Mouse (Mus musculus) layer of hippocampus, postnatal 25 days (tissue): ENCODE results near the gene Nrcam. TPM values are rescaled to one million over a fixed set of nuclear protein-coding genes. Genes with fewer than 3 reads are reported as not detected.
"Not testable (repeated sequence)": the region's sequence is repeated elsewhere in the genome, so short reads cannot be mapped to it uniquely, and the experiment has no call there.

ENCODE experiments used
- DNase-seq, 2 experiments: peaks; one replicate each; pipeline ENCODE4 v3.0.0; 2022; ENCODE audit warnings: mixed read lengths in 2 of 2, low spot score in 1 of 2; ENCODE audit errors: extremely low spot score in 1 of 2
- total RNA-seq, 2 experiments: library from RNA; stranded (reverse); gene quantifications; 2 replicates each; pipeline ENCODE4 v1.2.3; 2021

Nrcam gene
- 100 to 1,000 TPM; 499 to 527 TPM for total RNA-seq

DNA sequence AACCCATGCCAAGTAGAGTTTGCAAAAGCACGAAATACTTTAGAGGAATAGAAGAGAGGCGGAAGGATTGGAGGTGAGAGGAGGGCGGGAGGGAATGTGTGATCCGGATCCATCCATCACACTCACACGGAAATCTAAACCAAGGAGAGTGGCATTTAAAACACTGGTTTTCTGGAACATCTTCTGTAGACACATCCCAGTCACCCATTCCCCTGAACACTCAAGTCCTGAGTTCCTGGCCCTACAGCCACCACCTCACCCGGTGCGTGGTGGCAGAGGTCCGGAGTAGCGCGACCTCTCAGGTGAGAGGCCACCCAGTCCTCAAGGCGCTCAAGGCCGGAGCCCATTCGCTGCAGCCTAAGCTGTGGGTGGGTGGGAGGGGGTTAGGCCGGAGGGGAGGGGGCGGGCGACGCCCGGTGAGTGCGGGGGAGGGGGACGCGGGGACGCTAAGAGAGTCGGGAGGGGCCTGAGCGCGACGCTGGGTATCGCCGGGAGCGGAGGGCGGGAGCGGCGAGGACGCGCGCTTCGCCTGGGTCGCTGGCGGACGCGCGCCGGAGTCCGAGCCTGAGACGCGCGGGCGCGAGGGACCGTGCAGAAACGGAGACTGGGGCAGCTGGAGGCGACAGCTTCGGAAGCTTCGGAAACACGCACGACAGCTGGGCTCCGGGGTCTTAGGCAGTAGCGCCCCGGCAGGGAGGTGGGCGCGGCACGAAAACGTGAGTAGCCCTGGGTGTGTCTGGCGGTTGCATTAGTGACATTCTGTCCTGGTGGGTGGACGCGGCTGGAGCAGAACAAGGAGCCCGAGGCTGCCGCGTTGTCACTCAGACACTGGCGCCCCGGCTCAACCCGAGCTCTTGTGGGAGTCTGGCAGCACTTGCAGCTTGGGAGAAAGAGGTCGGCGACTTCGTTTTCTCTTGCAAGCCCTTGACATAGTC is at the start of gene Nrcam:
Nrcam (plus strand) TSS at position 505 of the 935 bp plus-strand sequence.
- DNase-seq: peak; percentile 65 to 75

DNA sequence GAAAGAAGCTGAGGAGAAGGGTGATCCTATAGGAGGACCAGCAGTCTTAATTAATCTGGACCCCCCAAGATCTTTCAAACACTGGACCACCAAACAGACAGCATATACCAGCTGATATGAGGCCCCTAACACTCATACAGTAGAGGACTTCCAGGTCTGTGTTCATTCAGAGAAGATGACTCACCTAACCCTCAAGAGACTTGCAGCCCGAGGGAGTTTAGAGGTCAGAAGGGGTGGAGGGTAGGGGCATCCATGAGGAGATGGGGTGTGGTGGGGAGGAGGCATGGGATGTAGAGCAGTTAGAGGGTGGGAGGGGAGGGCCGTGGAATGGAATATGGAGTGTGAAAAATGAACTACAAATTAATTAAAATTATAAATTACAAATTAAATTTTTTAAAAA is 48.5 kb upstream of the Nrcam start:
- not testable (repeated sequence) for DNase-seq

DNA sequence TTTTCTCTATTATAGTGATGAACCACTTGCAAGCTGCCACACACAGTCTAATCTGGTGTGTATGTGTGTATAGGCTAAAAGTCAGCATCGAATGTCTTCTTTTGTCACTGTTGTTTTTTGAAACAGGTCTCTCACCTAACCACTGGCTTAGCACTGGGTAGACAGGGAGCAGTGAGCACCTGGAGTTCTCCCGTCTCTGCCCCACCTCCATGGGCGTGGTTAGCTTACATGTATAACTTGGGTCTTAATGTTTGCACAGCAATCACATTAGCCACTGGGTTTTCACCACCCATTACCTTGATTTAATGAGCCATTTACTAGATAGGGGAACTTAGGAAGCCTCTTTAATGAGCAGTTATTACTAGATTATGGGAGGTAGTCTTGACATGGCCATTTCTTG is 47.2 kb upstream of the Nrcam start:
- DNase-seq: no peak

DNA sequence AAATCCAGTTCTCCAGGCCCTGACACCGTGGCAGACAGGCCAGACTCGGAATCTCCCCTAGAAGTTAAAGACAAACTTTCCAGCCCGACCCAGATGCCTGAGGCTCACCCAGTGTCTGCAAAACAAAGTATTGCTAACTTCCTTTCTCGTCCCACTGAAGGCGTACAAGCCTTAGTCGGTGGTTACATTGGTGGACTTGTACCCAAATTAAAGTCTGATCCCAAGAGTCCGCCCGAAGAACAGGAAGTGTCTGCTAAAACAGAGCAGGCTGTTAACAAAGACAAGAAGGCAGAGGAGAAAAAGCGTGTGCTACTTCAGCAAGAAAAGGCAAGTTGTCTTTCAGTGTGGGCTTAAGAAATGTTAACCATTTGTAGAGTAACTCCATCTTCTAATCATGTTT is 45.3 kb upstream of the Nrcam start:
- no peak for DNase-seq

DNA sequence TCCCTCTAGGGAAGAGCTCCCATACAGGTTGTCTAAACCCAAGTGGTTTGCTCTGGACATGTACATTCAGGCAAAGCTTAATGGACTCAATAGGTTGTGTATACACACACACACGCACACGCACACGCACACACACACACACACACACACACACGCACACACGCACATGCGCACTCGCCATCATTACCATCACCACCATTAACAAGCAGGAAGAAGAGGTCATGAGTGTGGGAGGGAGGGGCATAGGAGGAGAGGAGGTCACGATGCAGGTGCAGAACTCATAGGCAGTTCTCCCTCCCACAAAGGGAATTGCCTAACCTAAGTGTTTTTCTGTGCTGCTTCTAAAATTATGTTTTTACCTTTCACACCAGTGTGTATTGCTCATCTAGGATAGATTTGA is 41.7 kb upstream of the Nrcam start:
- DNase-seq: no peak

DNA sequence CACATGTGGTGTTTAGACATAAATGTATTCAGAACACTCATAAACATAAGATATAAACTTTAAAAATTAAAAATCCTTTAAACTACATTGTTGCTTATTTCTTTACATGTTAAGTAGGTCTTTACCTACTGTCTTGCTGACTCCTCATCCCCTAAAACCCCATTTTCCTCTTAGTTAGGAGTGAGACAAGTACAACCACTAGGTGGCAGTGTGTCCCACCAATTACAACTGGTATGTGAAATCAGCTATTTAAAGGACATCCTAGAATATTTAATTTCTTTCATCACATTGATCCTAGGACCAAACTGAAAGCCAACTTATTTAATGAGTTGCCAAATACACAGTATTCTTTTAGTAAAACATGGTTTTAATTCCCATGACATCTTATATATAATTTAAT is 36.4 kb upstream of the Nrcam start:
- peak; percentile 45 to 84 for DNase-seq

DNA sequence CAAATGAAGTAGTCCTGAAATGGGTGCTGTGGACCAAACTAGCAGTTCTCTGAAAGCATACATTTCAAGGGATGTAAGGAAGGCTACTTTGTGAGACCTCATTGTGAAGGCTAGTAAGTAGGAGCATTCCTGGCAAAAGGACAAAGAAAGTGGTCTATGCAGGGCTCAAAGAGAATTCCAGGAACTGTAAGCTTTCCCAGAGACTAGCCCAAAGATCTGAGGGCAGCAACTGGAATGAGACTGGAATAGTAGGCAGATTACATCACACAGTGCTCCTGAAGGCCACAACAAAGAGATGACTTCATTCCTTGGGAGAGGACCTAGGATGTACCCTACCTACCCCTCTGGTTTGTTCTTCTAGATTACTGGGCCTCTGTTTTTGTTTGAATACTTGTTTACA is 27.9 kb upstream of the Nrcam start:
- no peak for DNase-seq

DNA sequence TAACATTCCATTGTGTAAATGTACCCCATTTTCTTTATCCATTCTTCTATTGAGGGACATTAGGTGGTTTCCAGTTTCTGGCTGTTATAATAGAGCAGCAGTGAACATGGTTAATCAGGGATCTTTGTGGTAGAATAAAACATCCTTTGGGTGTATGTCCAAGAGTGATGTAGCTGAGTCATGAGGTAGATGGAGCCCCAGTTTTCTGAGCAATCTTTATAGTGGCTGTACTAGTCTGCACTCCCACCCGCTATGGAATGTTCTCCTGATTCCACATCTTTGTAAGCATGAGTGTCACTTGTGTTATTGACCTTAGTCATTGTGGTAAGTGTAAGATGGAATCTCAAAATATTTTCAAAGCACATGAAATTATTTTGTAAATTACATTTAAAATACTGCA is 24.7 kb upstream of the Nrcam start:
- DNase-seq: no peak

DNA sequence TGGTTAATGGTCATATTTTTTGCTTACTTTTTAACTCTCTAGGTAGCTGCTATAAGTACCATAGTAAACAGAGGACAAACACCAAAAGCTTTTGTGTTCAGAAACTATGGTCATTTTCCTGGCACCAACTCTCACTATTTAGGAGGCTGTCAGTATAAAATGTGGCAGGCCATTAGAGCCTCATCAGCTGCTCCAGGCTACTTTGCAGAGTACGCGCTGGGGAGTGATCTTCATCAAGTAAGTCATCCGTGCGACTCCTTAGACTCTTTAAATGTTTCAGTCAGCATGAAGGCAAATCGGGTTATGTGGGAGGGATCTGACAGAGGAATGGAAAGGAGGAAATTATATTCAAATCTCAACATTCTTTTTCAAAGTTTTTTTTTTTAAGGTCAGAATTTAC is 23.8 kb upstream of the Nrcam start:
- no peak for DNase-seq

DNA sequence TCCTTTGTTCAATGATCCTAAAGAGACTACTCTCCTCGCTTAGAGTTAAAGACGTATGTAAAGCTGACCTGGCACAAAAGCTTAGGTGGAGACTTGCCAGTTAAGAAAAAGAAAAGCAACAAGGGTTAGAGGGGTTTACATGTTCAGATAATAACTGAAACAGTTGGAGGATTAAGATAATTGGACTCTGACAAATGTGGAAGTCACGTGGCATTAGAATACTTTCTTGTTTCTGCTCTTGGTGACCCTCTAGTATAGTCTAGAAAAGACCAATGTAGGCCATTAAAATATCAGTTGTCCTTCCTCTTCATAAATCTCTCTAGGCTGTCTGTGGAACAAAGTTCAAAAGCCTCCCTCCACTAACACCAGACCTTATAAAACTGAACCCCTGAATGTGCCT is 20.5 kb upstream of the Nrcam start:
- no peak for DNase-seq

DNA sequence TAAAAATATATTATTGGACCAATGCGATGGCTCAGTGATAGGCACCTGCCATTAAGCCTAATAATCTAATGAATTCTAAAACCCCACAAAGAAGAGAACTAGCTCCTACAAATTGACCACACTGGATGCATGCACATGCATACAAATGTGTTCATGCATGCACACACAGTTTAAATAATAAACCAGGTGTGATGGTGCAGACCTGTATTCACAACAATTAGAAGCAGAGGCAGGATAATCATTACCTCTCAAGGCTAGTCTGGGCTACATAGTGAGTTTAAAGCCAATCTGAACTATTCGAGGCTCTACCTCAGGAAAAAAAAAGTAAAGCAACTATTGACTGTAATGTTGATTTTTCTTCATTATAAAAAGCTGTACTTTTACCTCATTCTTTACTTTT is 13.5 kb upstream of the Nrcam start:
- DNase-seq: no peak

DNA sequence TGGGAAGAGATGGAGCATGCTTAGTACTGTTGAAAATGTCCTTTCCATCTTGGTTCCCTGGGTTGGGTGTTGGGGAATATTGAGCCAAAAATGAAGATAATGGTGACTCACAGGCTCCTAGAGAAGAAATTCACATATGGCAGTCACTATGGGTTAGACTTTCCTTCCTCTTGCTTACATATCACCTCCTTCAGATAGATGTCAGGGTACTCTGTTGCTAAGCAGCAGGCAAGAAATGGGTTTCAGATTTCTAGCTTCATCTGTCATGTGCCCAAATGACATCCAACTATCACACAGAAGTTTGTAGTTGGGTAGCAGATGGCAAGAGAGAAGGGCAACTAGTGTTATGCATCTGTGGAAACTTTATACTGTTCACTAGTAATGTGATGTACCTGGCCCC is 3.6 kb upstream of the Nrcam start:
- DNase-seq: no peak

DNA sequence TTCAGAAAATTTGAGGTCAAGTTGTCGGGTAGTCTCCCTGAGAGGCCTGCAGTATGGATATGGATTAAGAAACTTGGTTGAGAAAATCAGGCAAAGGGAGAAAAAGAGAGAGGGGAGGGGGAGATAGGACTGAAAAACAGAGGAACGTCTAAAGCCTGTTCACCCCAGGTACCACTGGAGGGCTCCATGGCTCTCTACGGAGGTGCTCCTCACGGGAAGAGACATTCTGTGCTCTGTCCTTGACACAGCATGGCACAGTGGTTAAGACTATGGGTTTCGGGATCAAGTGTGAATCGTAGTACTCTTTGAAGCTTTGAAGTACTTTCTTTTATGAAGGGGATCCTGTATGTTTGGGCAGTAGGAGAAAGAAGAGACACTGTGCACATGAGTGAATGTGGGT is 1.2 kb upstream of the Nrcam start:
- DNase-seq: peak in 1 of 2 experiments; percentile 36

DNA sequence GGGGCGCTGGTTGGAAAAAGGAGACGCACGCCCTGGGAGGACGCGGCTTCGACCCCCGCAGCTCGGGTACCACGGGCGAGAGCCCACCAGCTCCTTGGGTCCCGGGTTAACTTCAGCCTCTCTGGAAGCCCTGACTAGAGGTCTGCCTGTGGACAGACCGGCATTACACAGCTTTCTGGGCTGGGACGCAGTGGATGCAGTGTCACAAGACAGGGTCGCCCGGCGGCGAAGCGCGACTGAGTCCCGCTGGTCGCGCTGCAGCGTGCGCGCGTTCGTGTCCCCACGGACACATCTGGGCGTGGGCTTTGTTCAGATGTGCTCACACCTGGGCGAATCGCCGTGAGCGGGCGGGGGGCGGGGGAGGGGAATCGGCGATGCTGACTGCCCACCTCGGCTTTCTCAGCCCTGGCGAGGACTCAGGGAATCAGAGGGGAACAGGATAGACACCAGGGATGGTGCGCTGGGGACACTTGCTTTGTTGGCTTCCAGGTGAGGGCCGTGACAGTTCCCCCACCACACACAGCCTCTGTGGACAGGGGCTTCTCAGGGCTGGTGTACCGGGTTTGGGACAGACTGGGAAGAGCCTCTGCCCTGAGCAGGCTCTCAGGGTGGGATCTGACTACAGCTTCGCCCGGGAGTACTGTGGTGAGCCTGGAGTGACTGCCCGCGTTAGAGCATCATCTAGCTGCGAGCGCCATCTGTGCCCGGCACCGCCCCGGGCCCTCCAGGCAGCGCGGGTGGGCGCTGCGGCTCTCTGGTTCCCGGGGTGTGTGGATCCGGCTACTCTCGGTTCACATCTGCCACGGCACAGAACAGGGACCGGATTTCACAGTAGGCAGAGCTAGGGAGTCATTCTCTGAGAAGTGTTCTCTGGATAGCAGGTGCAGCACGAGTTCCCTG is 881 bp downstream of the Nrcam start:
- peak; percentile 45 to 59 for DNase-seq

DNA sequence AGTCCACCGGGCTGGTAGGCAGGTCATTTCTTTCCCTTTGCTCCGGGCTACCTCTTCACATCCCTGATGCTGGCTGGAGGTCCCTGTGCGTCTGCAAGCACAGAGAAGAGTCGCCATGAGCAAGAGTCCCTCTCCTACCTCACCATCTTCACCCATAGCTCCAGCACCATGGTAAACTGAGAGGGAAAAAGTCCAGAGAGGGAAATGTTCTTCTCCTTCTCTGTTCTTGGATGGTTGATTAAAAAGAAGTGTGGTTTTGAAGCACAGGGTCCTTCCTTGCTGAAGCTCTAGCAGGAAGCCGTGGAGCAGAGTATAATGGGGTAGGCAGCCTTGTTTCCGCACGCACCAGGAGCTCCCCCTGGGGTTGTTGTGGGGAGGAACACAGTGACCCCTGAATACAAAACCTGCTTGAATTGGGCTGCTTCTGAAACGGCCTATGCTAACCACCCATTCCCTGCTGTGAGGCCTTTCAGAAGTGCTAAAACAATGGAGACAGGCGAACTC is 1.6 kb downstream of the Nrcam start:
- peak in 1 of 2 experiments; percentile 24 for DNase-seq

DNA sequence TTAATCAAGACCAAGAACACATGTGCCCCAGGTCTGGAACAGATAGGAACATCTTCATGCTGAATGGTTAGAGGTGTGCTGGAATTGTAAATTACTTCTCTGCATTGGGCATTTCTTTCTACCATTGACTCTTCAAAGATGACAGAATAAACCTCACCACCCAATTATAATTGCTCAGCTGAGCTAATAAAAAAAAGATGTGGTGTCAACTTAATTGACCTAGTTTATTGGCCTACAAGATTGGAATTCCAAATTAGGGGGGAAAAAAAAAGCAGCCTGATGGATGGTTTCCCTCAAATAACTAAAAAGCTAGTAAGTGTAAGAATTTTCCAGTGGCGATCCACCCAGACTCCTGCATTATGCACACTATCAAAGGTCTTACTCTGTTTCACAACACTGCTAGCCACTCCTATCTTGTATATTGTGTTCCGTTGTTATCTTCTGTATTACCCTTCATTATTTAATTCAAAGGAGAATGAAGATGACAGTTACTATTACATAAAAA is 8.5 kb downstream of the Nrcam start:
- DNase-seq: no peak

DNA sequence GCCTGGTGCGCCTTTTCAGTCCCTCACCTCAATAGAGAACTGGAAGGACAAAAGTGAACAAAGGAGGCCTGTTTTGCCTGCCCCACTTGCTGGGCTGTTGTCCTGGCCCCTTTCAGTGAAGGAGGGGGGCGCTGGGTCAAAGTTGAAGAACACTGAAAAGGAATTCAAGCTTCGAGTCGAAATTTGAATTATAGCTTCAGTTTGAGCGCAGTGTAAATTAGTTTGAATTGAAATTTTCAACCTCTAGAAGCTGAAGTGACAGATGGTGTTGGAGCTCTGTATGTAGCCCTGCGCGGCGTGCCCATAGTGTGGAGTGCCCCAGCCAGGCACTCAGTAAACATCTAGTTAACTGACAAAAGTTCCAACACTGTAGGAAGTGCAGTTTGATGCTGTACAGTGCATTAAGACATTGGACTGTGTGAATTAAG is 9.5 kb downstream of the Nrcam start:
- no peak for DNase-seq

DNA sequence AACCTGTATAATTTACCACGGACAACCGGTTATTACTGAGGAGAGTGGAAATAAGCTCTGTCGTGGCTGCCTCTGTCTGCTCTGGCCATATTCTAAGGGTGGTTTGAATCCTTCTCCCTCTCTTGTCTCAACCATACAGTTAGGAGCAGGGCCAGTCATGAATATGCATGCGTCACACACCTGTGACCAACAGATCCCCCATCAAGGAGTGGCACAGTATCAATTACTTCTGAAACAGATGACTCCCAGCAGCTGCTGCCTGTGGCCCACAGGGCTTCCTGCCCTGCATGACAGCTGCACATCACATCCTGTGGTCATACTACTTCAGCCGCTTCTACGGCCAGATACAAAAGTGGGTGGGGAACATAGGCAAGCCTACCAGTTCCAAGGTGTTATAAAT is 15.4 kb downstream of the Nrcam start:
- no peak for DNase-seq

DNA sequence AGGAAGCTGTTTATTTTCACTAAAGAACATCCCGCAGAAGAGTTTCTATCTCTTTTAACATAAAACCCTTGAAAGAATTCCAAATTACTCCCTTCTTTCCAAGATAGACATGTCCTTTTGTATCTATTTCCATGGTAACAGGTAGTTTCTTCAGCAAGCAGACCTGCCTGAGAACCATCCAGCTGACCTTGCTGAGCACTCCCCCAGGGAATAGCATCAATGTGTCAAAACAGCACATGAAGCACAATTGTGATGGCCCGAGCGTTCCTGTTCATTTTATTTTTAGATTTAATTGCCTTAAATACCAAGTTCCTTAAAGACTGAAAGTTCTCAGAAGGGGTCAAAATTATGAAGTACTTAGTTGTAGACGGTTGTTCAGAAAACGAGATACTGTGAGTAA is 16.6 kb downstream of the Nrcam start:
- no peak for DNase-seq

DNA sequence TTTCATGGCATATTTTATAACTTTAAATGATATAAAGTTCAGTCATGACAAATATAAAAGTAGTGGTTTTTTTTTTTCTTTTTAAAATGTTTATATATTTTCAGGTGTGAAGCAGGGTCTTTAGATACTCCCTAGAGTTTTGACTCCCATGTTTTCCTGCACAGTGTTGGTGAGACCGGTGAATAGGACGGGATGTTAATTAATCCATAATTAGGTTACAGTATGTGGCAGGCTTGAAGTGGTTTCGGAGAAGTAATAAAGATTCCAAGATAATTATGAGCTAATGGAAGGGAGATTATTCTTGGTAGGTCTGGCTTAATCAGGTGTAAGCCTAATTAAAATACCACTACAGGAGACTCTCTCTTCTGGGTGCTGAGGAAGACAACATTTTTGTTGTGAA is 17.5 kb downstream of the Nrcam start:
- DNase-seq: no peak

DNA sequence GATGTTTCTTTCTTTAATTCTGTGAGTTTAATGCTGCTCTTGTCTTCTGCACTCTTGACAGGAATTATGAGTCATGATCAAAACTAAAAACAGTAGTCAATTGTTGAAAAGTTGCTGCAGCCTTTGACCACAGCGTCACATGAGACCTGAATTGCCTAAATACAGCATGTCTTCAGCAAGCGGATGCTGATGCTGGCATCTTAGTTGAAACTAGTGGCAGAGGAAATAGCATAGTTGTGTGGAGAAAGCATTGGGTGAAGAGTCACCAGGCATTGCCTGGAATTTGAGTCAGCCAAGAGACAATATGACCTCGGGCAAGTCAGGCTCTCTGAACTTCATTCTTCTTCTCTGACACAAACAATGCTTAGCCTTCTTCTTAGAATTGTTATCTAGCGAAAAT is 26.4 kb downstream of the Nrcam start:
- DNase-seq: no peak
